Mouse (Mus musculus) adrenal gland, adult (tissue): Measurements from ENCODE around the gene Jpt1.
"Not testable (repeated sequence)": the region's sequence is repeated elsewhere in the genome, so short reads cannot be mapped to it uniquely, and the experiment has no call there.

Experiments
- DNase-seq, 2 experiments: peaks; one replicate each; pipeline ENCODE4 v3.0.0; 2022 to 2023; ENCODE audit warnings: low spot score in 1 of 2; ENCODE audit not compliant: inconsistent age in 2 of 2

The Jpt1 gene

DNA sequence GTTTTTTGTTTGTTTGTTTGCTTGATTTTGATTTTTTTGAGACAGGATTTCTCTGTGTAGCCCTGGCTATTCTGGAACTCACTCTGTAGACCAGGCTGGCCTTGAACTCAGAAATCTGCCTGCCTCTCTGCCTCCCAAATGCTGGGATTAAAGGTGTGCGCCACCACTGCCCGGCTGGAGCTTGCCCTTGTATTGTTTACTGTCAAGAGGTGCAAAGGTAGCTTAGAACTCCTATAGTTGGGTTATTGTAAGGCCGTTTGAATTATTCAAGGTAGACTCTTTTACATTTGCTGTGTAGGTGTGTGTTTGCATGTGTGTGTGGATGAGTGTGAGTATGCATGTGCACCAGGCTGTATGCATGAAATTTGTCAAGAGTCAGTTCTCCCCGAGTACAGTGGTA, 37.6 kb downstream of the Jpt1 start:
- not testable (repeated sequence) for DNase-seq

DNA sequence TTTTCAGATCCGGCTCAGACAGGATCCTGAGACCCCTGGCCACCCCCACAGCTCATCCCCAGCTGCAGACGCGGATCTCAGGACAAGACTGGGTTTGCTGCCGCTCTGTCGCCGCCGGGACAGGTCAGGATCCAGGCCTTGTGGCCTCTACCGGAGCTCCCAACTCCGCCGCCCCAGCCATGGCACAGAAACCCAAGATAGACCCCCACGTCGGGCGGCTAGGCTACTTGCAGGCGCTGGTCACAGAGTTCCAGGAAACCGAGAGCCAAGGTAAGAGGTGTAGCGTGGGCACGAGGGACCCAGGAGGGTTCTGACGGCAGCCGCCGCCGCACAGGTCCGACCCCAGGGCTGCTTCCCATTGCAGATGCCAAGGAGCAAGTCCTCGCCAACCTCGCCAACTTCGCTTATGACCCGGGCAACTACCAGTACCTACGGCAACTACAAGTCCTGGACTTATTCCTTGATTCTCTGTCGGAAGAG, 38.4 kb downstream of the Jpt1 start:
- no peak for DNase-seq

DNA sequence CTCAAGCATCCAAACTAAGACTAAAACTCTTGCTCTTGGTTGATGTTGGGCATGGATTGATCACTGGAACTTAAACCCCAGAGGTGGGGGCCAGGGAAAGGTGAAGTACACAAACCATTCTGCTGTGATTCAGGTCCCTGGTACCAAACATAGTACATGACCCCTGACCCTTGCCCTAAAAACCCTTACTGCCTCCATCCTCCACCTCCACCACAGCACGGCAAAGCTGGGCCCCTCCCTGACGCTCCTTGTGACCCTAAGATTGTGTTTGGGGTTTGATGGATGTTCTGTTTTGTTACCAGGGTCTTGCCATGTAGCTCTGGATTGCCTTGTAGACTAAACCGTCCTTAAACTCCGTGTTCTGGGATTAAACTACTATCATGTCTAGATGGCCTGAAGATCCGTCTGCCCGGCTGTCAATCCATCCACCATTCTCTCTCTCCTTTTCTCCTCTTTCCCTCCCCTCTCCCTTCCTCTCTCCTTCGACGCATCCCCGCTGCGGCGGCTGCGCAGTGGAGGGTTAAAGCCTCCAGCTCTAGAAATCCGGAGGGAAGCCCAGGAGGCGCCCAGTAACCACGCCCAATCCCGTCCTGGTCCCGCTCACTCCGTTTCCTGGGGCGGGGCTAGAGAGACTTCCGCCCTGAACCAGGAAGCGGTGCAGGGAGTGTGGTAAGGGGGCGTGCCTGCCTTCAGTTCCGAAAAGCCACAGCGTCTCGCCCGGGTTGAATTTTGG, 39.0 kb downstream of the Jpt1 start, which contains the start of gene Armc7:
Armc7 (plus strand) TSS at position 643 of the 733 bp plus-strand sequence.
- DNase-seq, result peak; percentile 97 to 99

DNA sequence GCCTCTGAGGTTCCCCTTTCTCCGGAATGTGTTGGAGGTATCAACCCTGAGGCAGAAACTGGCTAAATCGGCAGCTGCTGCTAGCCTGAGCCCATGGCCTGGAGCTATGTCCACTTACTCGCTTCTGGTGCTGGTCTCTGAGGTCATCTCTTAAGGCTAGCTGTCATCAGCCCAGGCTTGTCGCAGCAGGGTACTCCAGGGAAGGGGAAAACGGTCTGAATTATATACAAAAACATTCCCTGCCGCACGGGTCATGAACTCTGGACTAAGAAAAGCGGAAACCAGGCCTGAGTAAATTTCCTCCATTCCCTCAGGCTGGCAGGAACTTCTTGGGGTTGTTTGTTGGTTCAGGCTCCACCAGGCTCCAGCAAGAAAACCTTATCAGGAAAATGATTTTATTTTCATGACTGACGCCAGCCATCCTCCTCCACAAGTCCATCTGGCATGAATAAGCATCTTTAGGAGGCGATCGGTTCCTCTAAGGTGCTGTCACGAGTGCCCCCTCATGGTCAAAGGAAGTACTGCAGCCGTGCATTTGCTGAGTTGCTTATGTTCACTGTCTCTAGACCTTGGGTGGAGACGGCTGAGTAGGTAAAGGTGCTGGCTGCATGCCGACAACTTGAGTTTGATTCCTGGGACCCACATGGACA, 40.4 kb downstream of the Jpt1 start:
- DNase-seq, result peak; percentile 92 to 98

DNA sequence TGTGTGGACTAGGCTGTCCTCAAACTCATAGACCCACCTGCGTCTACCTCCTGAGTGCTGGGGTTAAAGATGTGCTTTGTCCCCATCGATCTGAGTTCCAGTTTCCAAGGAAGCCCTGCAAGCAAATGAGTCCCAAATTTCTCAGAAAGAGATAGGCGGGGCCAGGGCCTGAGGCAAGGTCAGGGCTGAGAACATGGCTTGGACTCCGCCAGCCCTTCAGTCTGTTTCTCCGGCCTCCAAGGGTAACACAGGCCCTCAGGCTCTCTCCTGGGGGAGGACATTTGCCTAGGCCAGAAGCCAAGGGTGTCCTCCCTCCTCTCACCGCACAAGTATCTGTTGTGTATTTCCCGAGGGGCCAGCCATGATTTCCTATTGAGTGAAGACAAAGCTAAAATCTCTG, 42.0 kb downstream of the Jpt1 start:
- peak in 1 of 2 experiments; percentile 67 for DNase-seq

DNA sequence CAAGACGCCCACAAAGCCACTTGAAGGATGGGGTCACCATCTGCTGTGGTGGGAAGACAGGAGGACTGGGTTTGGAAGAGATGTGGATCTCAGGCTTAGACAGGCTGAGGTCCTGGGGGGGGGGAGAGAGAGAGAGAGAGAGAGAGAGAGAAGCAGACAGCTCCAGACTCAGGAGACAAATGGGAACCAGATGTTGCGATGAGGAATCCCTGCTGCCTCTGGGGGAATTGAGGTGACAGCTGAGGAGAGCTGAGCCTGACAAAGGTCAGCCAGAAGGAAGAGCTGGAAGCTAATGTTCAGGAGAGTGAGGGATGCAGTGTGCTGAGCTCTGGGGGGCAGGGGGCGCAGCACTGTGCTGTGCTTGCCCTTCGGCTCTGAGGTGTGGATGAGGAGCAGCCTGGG, 47.0 kb downstream of the Jpt1 start:
- DNase-seq, result no peak

DNA sequence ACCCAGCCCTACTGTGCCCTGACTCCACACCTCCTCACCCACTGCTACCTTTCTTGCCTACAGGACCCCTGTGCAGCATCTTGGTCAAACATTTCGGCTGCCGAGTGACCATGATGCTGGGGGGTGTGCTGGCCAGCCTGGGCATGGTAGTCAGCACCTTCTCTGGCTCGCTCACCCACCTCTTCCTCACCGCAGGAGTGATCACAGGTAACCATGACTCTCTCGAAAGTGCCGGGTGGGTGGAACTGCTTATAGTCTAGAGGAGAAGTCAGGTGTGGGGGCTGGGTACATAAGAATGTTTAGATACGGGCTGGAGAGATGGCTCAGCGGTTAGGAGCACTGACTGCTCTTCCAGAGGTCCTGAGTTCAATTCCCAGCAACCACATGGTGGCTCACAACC, 49.3 kb downstream of the Jpt1 start:
- peak in 1 of 2 experiments; percentile 21 for DNase-seq

DNA sequence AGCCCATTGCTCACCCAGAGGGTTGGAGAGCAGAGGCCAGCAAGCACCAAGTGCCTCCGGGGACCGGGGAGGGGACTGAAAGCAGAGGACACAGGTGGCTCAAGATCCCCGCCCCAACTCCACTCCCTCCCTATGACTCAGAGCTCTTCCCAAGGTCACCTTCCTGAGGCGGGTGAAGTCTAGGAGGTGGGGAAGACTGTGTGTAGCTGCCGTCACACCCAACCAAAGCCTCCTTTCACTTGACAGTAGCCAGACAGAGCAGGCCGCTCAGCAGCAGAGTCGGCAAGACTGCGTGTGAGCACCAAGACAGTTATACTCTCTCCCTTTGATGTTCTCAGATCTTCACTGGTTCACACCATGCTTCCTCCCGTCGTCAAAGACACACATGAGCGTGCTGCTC, 50.8 kb downstream of the Jpt1 start:
- peak in 1 of 2 experiments; percentile 70 for DNase-seq

DNA sequence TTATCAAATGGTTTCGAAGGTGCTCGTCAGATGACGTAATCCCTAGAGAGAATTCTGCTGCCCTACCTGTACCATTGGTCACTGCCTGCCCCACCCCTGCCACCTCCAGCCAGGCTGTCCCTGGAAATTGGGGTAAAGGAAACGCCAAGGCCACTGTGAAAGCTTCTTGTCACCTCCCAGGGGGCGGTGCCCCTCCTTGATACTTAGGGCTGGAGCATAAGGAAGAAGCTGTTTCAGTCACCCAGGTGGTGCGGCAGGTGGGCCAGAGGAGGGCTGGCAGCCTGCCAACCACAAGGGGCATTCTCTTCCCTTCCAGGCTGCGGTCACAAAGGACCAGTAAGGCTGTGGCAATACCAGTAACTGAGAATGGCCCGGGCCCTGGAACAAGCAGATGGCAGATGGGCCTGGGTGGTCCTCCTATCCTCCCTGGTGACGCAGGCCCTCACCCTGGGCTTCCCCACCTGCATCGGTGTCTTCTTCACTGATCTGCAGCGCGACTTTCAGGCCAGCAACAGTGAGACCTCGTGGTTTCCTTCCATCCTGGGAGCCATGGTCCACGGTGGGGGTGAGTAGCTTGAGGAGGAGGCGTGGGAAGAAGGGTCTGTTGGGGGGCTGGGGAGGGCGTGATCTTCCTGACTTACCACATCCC, 51.8 kb downstream of the Jpt1 start, which contains the start of gene Slc16a5:
Slc16a5 (plus strand) TSS at position 232 of the 649 bp plus-strand sequence.
- peak in 1 of 2 experiments; percentile 25 for DNase-seq

DNA sequence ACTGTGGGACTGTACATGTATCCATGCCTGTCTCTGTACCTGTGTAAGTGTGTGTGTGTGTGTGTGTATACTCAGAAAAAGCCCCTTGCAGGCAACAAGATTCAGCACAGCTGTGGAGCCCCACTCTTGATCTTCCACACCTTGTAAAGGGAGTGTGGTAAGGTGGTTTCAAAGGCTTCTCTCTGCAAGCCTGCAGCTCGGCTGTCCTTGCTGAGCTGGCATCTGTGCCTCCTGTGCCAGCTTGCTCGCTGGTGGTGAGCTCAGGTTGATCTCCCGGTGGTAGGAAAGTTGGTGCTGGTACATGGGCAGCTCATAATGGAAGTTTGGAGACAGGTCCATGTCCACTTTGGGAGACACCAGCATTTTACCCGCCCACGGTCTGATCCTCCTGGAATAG, 52.3 kb downstream of the Jpt1 start:
- peak in 1 of 2 experiments; percentile 27 for DNase-seq

DNA sequence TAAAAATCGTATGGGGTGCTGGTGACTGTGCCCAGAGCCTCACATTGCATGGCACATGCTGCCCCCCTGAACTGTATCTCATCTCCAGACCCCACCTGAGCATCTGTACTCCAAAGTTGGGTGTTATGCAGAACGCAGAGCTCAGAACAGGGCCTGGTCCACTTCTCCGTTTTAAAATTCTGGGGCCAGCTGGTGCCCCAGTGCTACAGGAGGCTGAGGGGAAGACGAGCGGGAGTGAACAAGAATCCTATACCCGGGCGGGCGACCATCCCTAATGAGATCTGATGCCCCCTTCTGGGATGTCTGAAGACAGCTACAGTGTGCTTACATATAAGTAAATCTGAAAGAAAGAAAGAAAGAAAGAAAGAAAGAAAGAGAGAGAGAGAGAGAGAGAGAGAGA, 53.2 kb downstream of the Jpt1 start:
- DNase-seq, result no peak

DNA sequence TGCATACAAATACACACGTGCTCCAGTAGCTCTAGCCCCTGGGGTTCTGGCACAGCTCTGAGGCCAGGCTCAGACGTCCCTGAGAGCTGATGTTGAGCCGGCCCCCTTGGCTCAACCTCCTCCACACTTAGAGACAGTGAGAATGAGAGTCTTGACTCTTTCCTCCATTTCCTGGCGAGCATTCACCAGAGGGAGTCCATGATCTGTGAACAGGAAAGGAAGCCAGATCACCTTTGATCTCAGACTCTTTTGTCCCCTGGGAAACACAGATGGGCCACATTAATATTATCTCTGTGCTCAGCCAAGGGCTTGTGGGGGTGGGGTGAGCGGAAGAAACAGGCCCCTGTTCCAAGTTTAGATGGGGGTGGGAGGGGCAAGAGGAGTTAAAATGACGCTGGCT, 56.8 kb downstream of the Jpt1 start:
- DNase-seq, result no peak

DNA sequence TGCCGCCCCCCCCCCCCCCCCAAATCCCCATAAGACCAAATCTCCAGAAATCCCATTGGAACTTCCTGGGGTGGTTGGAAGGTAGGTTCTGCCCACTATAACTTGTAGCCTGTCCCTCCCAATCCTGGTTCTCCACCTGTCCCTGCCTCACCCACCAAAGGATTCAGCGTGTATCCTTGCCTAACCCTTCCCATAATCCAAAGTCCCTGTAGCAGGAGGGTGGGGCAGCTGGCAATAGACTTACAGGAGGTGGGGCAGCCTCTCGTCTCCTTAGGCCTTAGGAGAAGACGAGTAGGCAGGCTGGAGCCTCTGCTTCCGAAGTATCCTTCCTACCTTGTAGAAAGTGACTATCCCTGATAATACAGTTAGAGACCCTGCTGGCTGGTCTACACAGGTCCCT, 58.0 kb downstream of the Jpt1 start:
- no peak for DNase-seq

DNA sequence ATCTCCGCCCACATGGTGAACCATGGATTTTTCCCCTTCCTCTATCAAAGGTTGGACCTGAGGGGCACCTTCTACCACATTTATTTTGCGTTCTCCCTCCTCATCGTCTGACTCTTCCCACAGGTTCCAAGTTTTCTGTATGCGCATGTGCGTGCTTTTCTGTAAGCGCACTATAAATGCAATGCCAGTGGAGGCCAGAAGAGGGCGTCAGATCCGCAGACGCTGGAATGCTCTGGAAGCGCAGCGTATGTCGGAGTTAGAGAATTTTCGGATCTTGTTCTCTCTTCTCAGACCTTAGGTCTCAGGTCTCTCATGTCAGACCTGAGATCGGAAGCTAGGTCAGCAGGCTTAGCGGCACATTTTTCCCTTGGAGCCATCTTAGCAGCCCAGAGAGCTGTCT, 58.6 kb downstream of the Jpt1 start:
- no peak for DNase-seq

DNA sequence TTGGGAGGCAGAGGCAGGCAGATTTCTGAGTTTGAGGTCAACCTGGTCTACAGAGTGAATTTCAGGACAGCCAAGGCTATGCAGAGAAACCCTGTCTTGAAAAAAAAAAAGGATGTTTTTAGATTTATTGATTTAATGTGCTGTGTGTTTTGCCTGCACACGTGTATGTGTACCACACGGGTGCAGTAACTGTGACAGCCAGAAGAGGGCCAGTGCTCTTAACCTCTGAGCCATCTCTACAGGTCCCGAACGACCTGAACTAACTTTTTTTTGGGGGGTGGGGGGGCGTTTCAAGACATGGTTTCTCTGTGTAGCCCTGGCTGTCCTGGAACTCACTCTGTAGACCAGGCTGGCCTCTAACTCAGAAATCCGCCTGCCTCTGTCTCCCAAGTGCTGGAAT, 59.4 kb downstream of the Jpt1 start:
- DNase-seq, result not testable (repeated sequence)

DNA sequence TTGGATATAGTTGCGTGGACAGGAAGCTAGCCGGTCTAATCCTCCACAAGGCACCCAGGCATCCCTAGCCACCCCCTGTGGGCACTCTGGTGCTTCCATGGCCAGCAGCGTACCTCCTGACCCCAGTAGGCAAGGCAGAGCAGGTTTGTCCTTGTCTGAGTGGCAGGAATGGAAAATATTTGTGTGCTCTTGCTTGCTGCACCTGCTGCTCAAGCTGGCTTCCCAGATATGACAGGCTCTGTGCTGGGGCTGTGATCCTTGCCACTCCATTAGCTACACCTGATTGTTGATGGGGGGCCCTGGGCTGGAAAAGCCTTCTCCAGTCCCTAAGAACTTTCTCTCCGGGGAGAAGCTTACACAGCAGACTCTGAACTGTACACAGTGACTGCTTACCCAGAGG, 60.9 kb downstream of the Jpt1 start:
- DNase-seq, result peak in 1 of 2 experiments; percentile 48

DNA sequence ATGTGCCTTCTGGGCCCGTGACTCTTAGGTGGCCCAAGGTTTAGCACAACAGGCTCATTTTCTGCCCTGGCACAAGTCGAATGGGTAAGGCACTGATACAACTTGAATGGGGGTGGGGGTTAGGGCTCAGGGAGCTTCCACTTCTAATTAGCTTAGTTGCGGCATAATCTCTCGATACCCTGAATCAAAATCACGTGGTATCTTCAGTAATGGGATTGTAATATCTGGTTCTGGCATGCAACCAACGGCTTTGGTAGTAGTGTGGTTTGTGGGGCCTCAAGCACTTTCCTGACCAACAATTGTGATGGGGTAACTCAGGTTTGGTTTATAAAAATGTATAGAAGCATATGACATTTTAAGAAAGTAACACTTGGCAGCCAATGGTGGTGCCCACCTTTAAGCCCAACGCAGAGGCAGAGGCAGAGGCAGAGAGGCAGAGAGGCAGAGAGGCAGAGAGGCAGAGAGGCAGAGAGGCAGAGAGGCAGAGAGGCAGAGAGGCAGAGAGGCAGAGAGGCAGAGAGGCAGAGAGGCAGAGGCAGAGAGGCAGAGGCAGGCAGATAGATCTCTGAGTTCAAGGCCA, 61.8 kb downstream of the Jpt1 start:
- DNase-seq, result no peak

DNA sequence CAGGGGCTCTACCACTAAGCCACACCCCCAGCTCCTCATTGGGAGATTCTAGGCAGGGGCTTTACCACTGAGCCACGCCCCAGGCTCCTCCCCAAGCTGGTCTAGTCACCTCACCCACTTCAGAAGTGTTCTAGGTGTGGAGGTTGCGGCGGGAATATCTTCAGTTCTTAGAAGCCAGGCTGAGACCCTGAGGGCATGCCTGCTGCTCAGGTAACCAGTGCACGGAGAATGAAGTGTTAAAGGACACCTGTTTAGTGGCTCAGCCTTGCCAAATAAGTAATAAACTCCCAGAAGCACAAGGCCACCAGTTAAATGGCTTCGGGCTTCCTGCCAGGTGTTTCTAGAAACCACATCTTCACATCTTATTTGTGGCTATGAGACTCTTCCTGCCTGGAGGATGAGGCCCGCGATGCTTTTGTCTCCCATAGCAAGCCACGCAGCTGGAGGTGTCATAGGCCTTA, 62.4 kb downstream of the Jpt1 start:
- peak in 1 of 2 experiments; percentile 37 for DNase-seq

DNA sequence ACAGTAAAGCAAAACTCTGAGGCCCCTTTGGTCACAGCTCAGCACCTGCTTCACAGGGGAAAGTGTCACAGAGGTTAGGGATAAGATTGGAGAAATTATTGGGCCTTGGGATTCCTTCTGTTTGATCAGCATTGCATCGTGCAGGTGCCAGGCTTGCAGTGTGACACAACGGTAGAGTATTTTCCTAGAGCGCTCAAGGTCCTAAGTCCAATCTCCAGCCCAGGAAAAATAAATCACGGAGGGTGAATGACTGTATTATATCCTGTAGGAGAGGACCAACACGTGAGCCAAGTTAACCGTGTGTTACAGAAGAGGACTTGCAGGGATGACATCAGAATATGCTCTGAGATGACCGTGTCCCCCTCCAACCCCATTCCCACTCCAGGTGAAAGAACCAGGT, 64.0 kb downstream of the Jpt1 start:
- DNase-seq, result peak; percentile 52 to 83

DNA sequence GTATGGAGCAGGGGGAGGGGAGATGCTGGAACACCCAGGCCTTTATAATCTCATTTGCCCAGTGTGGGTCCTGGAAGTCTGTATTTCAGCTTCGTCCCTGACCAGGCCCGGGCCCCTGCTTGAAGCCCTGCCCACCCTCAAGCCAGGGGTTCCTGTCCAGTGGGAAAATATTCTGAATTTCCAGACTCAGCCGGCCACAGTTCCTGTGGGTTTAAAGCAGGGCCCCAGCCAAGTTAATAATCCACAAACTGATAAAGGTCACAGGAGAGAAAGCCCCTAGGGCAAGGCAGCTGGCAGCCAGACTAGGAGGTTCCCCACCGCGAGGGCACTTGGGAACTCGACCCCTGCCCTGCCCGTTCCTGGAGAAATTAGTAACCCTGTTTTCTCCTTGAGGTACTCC, 65.2 kb downstream of the Jpt1 start:
- no peak for DNase-seq

DNA sequence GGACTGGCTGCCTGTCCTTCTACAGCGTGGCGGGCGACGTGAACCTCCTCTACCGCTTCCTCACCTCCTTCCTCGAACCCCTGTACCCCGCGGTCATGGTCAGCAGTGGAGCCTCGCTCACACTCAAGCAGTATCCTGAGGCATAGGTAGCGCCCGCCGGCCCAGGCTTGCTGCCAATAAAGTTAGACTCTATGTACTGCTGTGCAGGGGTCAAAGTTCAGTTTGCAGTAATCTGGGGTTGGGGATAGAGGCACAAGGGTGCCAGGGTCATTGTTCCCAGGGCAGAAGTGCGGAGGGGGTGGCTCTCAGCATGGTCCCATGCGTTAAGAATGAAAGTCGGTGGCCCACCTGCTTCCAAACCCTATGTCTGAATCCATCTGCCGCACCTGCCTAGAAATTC, 66.1 kb downstream of the Jpt1 start:
- DNase-seq, result peak in 1 of 2 experiments; percentile 31
